Mouse (Mus musculus): Measurements from ENCODE around the gene Mcpt2.

- no peak for TF ChIP-seq CTCF (IDR thresholded peaks at IDR 0.05)
- no peak for TF ChIP-seq EP300 (IDR thresholded peaks at IDR 0.05)
Observed at GRCm38 (mm10) chr14:56093353-56093752, 51.5 kb downstream of the Mcpt2 start.
